9 mouse cellular contexts compared by ENCODE assay signal in the genomic region with DNA sequence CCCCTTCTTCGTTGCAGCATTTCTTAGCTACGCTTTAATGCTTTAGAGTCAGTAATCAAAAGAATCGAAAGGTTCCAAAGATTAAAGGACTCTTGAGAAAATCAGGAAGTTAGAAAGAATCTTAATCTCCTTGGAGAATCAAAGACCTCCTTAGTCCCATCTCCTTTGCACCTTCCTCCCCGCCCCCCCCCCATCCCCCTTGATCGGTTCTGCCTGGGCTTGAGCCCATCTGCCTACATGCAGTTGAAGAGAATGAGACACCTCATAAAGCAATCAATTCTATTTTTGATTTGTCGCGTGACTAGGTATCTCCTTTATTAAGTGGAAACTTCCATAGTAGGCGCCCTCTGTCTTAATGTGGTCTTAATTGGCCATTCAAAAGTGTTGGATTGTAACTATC. TPM values are rescaled to one million over a fixed set of nuclear protein-coding genes. Genes with fewer than 3 reads are reported as not detected.
DNase-seq lines count a peak whose midpoint lies in the region; ATAC-seq lines count a peak whose summit lies in the region.
"Had no signal": no experiment of that assay in that cellular context is flagged by ENCODE, and none has a peak within 500 bp of the region (broad histone marks: within the 10 kb centered on the region; RNA-seq: fewer than 3 reads in every experiment).

No protein-coding gene starts in this region.

- H3K4me3 ChIP-seq in liver, embryonic 11.5 days (ENCODE audit: low read depth, low read length) = peak overlapping the region; percentile 78
- peak overlapping the region; percentile 95 for H3K4me3 ChIP-seq in forebrain, embryonic 10.5 days
- peak overlapping the region; percentile 94 for H3K4me3 ChIP-seq in intestine, embryonic 16.5 days (ENCODE audit: low read length)
- peak overlapping the region; percentile 93 for H3K4me3 ChIP-seq in neural tube, embryonic 13.5 days

- H3K9me3 ChIP-seq in liver, embryonic 11.5 days (ENCODE audit: control insufficient read depth, low read length) = no peaks in the 10 kb centered on the region
- H3K9me3 ChIP-seq in forebrain, embryonic 10.5 days = no peaks in the 10 kb centered on the region
- 0 out of 2 replicates have a peak, but pooled peaks cover 3% of the 10 kb centered on the region for H3K9me3 ChIP-seq in intestine, embryonic 16.5 days (ENCODE audit: control insufficient read depth, low read length)
- no peaks in the 10 kb centered on the region for H3K9me3 ChIP-seq in neural tube, embryonic 13.5 days

- ATAC-seq in liver, embryonic 11.5 days (replicated peaks; ENCODE audit: low FRiP score) = no peak
- ATAC-seq in intestine, embryonic 16.5 days = no peak; the same call in 1 of the 2 replicates
- ATAC-seq in neural tube, embryonic 13.5 days (ENCODE audit: low read depth) = peak; percentile 41; the same call in 1 of the 2 replicates

- no peaks in the 10 kb centered on the region for H3K36me3 ChIP-seq in liver, embryonic 11.5 days (ENCODE audit: control insufficient read depth, insufficient read depth, low read length)
- H3K36me3 ChIP-seq in forebrain, embryonic 10.5 days (replicated peaks) = no peaks in the 10 kb centered on the region
- no peaks in the 10 kb centered on the region for H3K36me3 ChIP-seq in intestine, embryonic 16.5 days (ENCODE audit: control insufficient read depth, insufficient read depth, low read length)
- no peaks in the 10 kb centered on the region for H3K36me3 ChIP-seq in neural tube, embryonic 13.5 days

- no peak overlapping the region for H3K27ac ChIP-seq in liver, embryonic 11.5 days (ENCODE audit: low read depth, low read length)
- peak overlapping the region; percentile 92 for H3K27ac ChIP-seq in forebrain, embryonic 10.5 days
- H3K27ac ChIP-seq in intestine, embryonic 16.5 days (ENCODE audit: low read length) = no peak overlapping the region
- H3K27ac ChIP-seq in neural tube, embryonic 13.5 days (replicated peaks) = no peak overlapping the region

- 26% methylated on average over 8 of the region's 8 CpGs for WGBS in liver, embryonic 11.5 days
- WGBS in forebrain, embryonic 10.5 days = 31% methylated on average over 8 of the region's 8 CpGs
- 19% methylated on average over 8 of the region's 8 CpGs for WGBS in intestine, embryonic 16.5 days
- WGBS in neural tube, embryonic 13.5 days = 20% methylated on average over 8 of the region's 8 CpGs

- H3K4me1 ChIP-seq in liver, embryonic 11.5 days (replicated peaks; ENCODE audit: control insufficient read depth, insufficient read depth, low read length) = peaks cover 18% of the 10 kb centered on the region
- peaks cover 50% of the 10 kb centered on the region for H3K4me1 ChIP-seq in forebrain, embryonic 10.5 days
- peaks cover 9% of the 10 kb centered on the region; the same call in 1 of the 2 replicates for H3K4me1 ChIP-seq in intestine, embryonic 16.5 days (ENCODE audit: control insufficient read depth, insufficient read depth, low read length)
- H3K4me1 ChIP-seq in neural tube, embryonic 13.5 days (replicated peaks) = peaks cover 38% of the 10 kb centered on the region

- no peak overlapping the region for H3K9ac ChIP-seq in liver, embryonic 11.5 days (ENCODE audit: low read depth, low read length)
- H3K9ac ChIP-seq in intestine, embryonic 16.5 days (ENCODE audit: low read depth, low read length) = peak overlapping the region; percentile 42
- peak overlapping the region; percentile 34; the same call in 1 of the 2 replicates for H3K9ac ChIP-seq in neural tube, embryonic 13.5 days

- peak overlapping the region; percentile 99 for H3K4me2 ChIP-seq in liver, embryonic 11.5 days
- peak overlapping the region; percentile 49 for H3K4me2 ChIP-seq in intestine, embryonic 16.5 days (ENCODE audit: low read depth, low read length)
- peak overlapping the region; percentile 99 for H3K4me2 ChIP-seq in neural tube, embryonic 13.5 days

- no peak for DNase-seq in liver, embryonic 11.5 days (ENCODE audit: low spot score)
- DNase-seq in liver = no peak
- DNase-seq in forebrain, embryonic 10.5 days (ENCODE audit: extremely low spot score, low spot score) = no peak
- DNase-seq in retina, embryonic 14.5 days (ENCODE audit: low spot score) = no peak
- no peak for DNase-seq in gastrocnemius, adult 8-10 months (ENCODE audit: low spot score in 2 of 2)
- no peak for DNase-seq in adrenal gland, adult 18-20 months (ENCODE audit: low spot score in 2 of 2)

- H3K27me3 ChIP-seq in liver, embryonic 11.5 days (replicated peaks; ENCODE audit: control insufficient read depth, insufficient read depth, low read length) = no peaks in the 10 kb centered on the region
- peaks cover 11% of the 10 kb centered on the region for H3K27me3 ChIP-seq in forebrain, embryonic 10.5 days (ENCODE audit: poor library complexity, severe bottlenecking)
- no peaks in the 10 kb centered on the region for H3K27me3 ChIP-seq in intestine, embryonic 16.5 days (replicated peaks; ENCODE audit: control insufficient read depth, insufficient read depth, low read length)
- H3K27me3 ChIP-seq in neural tube, embryonic 13.5 days = no peaks in the 10 kb centered on the region

RNA-seq across cellular contexts. Expression of gene Cpd, which starts 0.5 kb away (rescaled TPM):
- polyA plus RNA-seq in liver, embryonic 11.5 days (2014; fragmentation: Nextera tagmentation; extraction: Ambion mirVana) = 14.4 and 14.5 TPM in 2 replicates
- 8.2 and 9.0 TPM in 2 replicates for polyA plus RNA-seq in forebrain, embryonic 10.5 days (2016; fragmentation: Nextera tagmentation; extraction: Ambion mirVana)
- 4.7 and 5.4 TPM in 2 replicates for polyA plus RNA-seq in intestine, embryonic 16.5 days (2015; fragmentation: Nextera tagmentation; extraction: Ambion mirVana)
- 5.9 and 7.3 TPM in 2 replicates for polyA plus RNA-seq in neural tube, embryonic 13.5 days (2015; fragmentation: Nextera tagmentation; extraction: Ambion mirVana)
- total RNA-seq in gastrocnemius, adult 8-10 months (2022) = 10 to 100 TPM; 26.9 to 31.3 (median 28.8) TPM
- 10 to 100 TPM; 29.8 to 39.1 TPM for total RNA-seq in adrenal gland, adult 18-20 months (2021)

RNA-seq across cellular contexts. Expression of gene Tmigd1, which starts 54.6 kb away (rescaled TPM):
- not detected in 2 replicates for polyA plus RNA-seq in liver, embryonic 11.5 days (2014; fragmentation: Nextera tagmentation; extraction: Ambion mirVana)
- not detected in 2 replicates for polyA plus RNA-seq in forebrain, embryonic 10.5 days (2016; fragmentation: Nextera tagmentation; extraction: Ambion mirVana)
- 2.7 and 6.9 TPM in 2 replicates for polyA plus RNA-seq in intestine, embryonic 16.5 days (2015; fragmentation: Nextera tagmentation; extraction: Ambion mirVana)
- 0.21 TPM in 1 of 2 replicates, not detected in the other for polyA plus RNA-seq in neural tube, embryonic 13.5 days (2015; fragmentation: Nextera tagmentation; extraction: Ambion mirVana)
- not detected for total RNA-seq in gastrocnemius, adult 8-10 months (2022)
- total RNA-seq in adrenal gland, adult 18-20 months (2021) = under 1 TPM; 0.29 to 0.83 TPM
- total RNA-seq: layer of hippocampus, postnatal 25 days had no signal

Comparison
In these comparisons a context has a peak if more than half of its experiments do, and no peak if none do; other contexts are left out.
1. H3K4me2 ChIP-seq: peak in every context shown above with its lines; median percentile 99 in liver, embryonic 11.5 days; 99 in neural tube, embryonic 13.5 days; 49 in intestine, embryonic 16.5 days.